Comparison of ENCODE assay signal across 18 mouse cellular contexts in the genomic region with DNA sequence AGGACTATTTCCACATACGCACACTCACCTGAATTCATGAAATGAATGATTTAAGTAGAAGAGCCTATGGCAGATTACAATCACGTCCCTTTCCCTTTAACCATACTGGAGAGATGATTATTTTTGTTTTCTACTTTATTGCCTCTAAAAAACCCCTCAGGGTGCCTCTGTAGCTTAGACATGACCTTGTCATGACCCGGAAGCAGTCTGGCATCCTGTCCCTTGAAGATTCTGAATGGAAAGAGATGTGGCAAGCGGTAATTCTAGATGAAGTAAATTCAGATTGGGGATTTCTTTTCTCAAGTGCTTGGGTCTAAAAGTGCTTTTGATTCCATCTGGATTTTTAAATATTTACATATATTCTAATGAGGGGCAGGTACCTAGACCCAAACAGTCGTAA.
"Had no signal": no experiment of that assay in that cellular context is flagged by ENCODE, and none has a peak within 500 bp of the region (broad histone marks: within the 10 kb centered on the region; RNA-seq: fewer than 3 reads in every experiment).

No protein-coding gene starts in this region.

- ATAC-seq: liver, postnatal 0 days; lung, postnatal 0 days; midbrain, embryonic 16.5 days had no signal

- H3K9me3 ChIP-seq: liver, embryonic 15.5 days; lung, embryonic 15.5 days; midbrain, embryonic 10.5 days; midbrain, embryonic 12.5 days; neural tube, embryonic 13.5 days; neural tube, embryonic 15.5 days had no signal

- H3K4me1 ChIP-seq: liver, embryonic 15.5 days; lung, embryonic 15.5 days; midbrain, embryonic 12.5 days; neural tube, embryonic 13.5 days; neural tube, embryonic 15.5 days had no signal

- H3K9ac ChIP-seq: liver, embryonic 15.5 days; liver, postnatal 0 days; lung, embryonic 15.5 days; midbrain, embryonic 12.5 days; neural tube, embryonic 13.5 days; neural tube, embryonic 15.5 days had no signal

- H3K4me3 ChIP-seq: liver, embryonic 15.5 days; lung, embryonic 15.5 days; midbrain, embryonic 10.5 days; midbrain, embryonic 12.5 days; myocyte; neural tube, embryonic 13.5 days; neural tube, embryonic 15.5 days had no signal

- H3K27ac ChIP-seq: liver, embryonic 15.5 days; lung, embryonic 15.5 days; midbrain, embryonic 10.5 days; midbrain, embryonic 12.5 days; neural tube, embryonic 13.5 days; neural tube, embryonic 15.5 days had no signal

- H3K27me3 ChIP-seq: liver, embryonic 15.5 days; lung, embryonic 15.5 days; midbrain, embryonic 12.5 days; neural tube, embryonic 13.5 days; neural tube, embryonic 15.5 days had no signal

- DNase-seq: liver, postnatal 0 days; lung, adult 2 months; lung, postnatal 14 days; lung, postnatal 36 days; midbrain, embryonic 14.5 days; retina, postnatal 1 day; right cerebral cortex, adult 18-20 months; thymus, adult 18-20 months; thymus, postnatal 25 days had no signal

- H3K36me3 ChIP-seq: liver, embryonic 15.5 days; lung, embryonic 15.5 days; midbrain, embryonic 12.5 days; neural tube, embryonic 13.5 days; neural tube, embryonic 15.5 days had no signal

- H3K4me2 ChIP-seq: liver, embryonic 15.5 days; lung, embryonic 15.5 days; midbrain, embryonic 12.5 days; neural tube, embryonic 13.5 days; neural tube, embryonic 15.5 days had no signal
